Mouse (Mus musculus): ENCODE measurements around the gene Gpm6b. TPM values are rescaled to one million over a fixed set of nuclear protein-coding genes. Genes with fewer than 3 reads are reported as not detected.
A peak's percentile ranks its signal among the peaks of the same experiment; 100 is the strongest.

Gene Gpm6b
- polyA plus RNA-seq, 1 experiment = 2.4 TPM

GRCm38 (mm10) chrX:166219331-166219730 lies 19.4 kb upstream of the Gpm6b start:
- H3K27me3 ChIP-seq (ENCODE audit: control insufficient read depth, insufficient read depth, low read length) = no peaks in the 10 kb centered on the region
- no peak overlapping the region for H3K27ac ChIP-seq (ENCODE audit: control insufficient read depth, insufficient read depth, low read length)
- H3K36me3 ChIP-seq (ENCODE audit: control insufficient read depth, insufficient read depth, low read length) = no peaks in the 10 kb centered on the region
- no peaks in the 10 kb centered on the region for H3K4me1 ChIP-seq (replicated peaks; ENCODE audit: control insufficient read depth, insufficient read depth, low read length)
- TF ChIP-seq CTCF (IDR thresholded peaks at IDR 0.05; ENCODE audit: borderline replicate concordance, control insufficient read depth, extremely low read depth, insufficient read depth, low read length, poor library complexity) (no peak), POLR2A (IDR thresholded peaks at IDR 0.05; ENCODE audit: control insufficient read depth, extremely low read depth, insufficient read depth, low read length, poor library complexity) (no peak)
- no peak overlapping the region for H3K4me3 ChIP-seq (ENCODE audit: control insufficient read depth, insufficient read depth, low read length)
- 38% methylated on average over 5 of the region's 5 CpGs for WGBS
- DNase-seq = no peak

- no peaks in the 10 kb centered on the region for H3K36me3 ChIP-seq (ENCODE audit: control insufficient read depth, insufficient read depth, low read length)
- 95% methylated on average over 5 of the region's 5 CpGs for WGBS
- no peak overlapping the region for H3K4me3 ChIP-seq (ENCODE audit: control insufficient read depth, insufficient read depth, low read length)
- no peaks in the 10 kb centered on the region for H3K27me3 ChIP-seq (ENCODE audit: control insufficient read depth, insufficient read depth, low read length)
- no peak for DNase-seq
- H3K27ac ChIP-seq (ENCODE audit: control insufficient read depth, insufficient read depth, low read length) = no peak overlapping the region
- TF ChIP-seq POLR2A (IDR thresholded peaks at IDR 0.05; ENCODE audit: control insufficient read depth, extremely low read depth, insufficient read depth, low read length, poor library complexity) = no peak
- no peak for TF ChIP-seq CTCF (IDR thresholded peaks at IDR 0.05; ENCODE audit: borderline replicate concordance, control insufficient read depth, extremely low read depth, insufficient read depth, low read length, poor library complexity)
- no peaks in the 10 kb centered on the region for H3K4me1 ChIP-seq (replicated peaks; ENCODE audit: control insufficient read depth, insufficient read depth, low read length)
Measured at GRCm38 (mm10) chrX:166226856-166227255, 11.9 kb upstream of the Gpm6b start.

GRCm38 (mm10) chrX:166229750-166230149 lies 9.0 kb upstream of the Gpm6b start:
- no peak overlapping the region for H3K4me3 ChIP-seq (ENCODE audit: control insufficient read depth, insufficient read depth, low read length)
- 83% methylated on average over 3 of the region's 3 CpGs for WGBS
- no peaks in the 10 kb centered on the region for H3K36me3 ChIP-seq (ENCODE audit: control insufficient read depth, insufficient read depth, low read length)
- no peak for DNase-seq
- no peaks in the 10 kb centered on the region for H3K27me3 ChIP-seq (ENCODE audit: control insufficient read depth, insufficient read depth, low read length)
- TF ChIP-seq CTCF (IDR thresholded peaks at IDR 0.05; ENCODE audit: borderline replicate concordance, control insufficient read depth, extremely low read depth, insufficient read depth, low read length, poor library complexity) (no peak), POLR2A (IDR thresholded peaks at IDR 0.05; ENCODE audit: control insufficient read depth, extremely low read depth, insufficient read depth, low read length, poor library complexity) (no peak)
- no peaks in the 10 kb centered on the region for H3K4me1 ChIP-seq (replicated peaks; ENCODE audit: control insufficient read depth, insufficient read depth, low read length)
- H3K27ac ChIP-seq (ENCODE audit: control insufficient read depth, insufficient read depth, low read length) = no peak overlapping the region

GRCm38 (mm10) chrX:166230515-166231267 lies 8.0 kb upstream of the Gpm6b start:
- TF ChIP-seq CTCF (IDR thresholded peaks at IDR 0.05; ENCODE audit: borderline replicate concordance, control insufficient read depth, extremely low read depth, insufficient read depth, low read length, poor library complexity) (no peak), POLR2A (IDR thresholded peaks at IDR 0.05; ENCODE audit: control insufficient read depth, extremely low read depth, insufficient read depth, low read length, poor library complexity) (no peak)
- Histone ChIP-seq H3K4me1 (replicated peaks; ENCODE audit: control insufficient read depth, insufficient read depth, low read length) (no peaks in the 10 kb centered on the region), H3K27ac (ENCODE audit: control insufficient read depth, insufficient read depth, low read length) (no peak overlapping the region), H3K27me3 (ENCODE audit: control insufficient read depth, insufficient read depth, low read length) (no peaks in the 10 kb centered on the region), H3K36me3 (ENCODE audit: control insufficient read depth, insufficient read depth, low read length) (no peaks in the 10 kb centered on the region), H3K4me3 (ENCODE audit: control insufficient read depth, insufficient read depth, low read length) (no peak overlapping the region)
- no peak for DNase-seq
- WGBS = 83% methylated on average over 6 of the region's 6 CpGs

GRCm38 (mm10) chrX:166236131-166236530 lies 2.6 kb upstream of the Gpm6b start:
- TF ChIP-seq CTCF (IDR thresholded peaks at IDR 0.05; ENCODE audit: borderline replicate concordance, control insufficient read depth, extremely low read depth, insufficient read depth, low read length, poor library complexity) = no peak
- TF ChIP-seq POLR2A (IDR thresholded peaks at IDR 0.05; ENCODE audit: control insufficient read depth, extremely low read depth, insufficient read depth, low read length, poor library complexity) = no peak
- no peak overlapping the region for H3K4me3 ChIP-seq (ENCODE audit: control insufficient read depth, insufficient read depth, low read length)
- H3K27me3 ChIP-seq (ENCODE audit: control insufficient read depth, insufficient read depth, low read length) = peaks cover 5% of the 10 kb centered on the region; the same call in 1 of the 2 replicates
- 48% methylated on average over 2 of the region's 2 CpGs for WGBS
- peaks cover 4% of the 10 kb centered on the region; the same call in 1 of the 2 replicates for H3K4me1 ChIP-seq (replicated peaks; ENCODE audit: control insufficient read depth, insufficient read depth, low read length)
- no peak for DNase-seq
- no peak overlapping the region for H3K27ac ChIP-seq (ENCODE audit: control insufficient read depth, insufficient read depth, low read length)
- H3K36me3 ChIP-seq (ENCODE audit: control insufficient read depth, insufficient read depth, low read length) = no peaks in the 10 kb centered on the region

- peaks cover 4% of the 10 kb centered on the region; the same call in 1 of the 2 replicates for H3K4me1 ChIP-seq (replicated peaks; ENCODE audit: control insufficient read depth, insufficient read depth, low read length)
- H3K27me3 ChIP-seq (ENCODE audit: control insufficient read depth, insufficient read depth, low read length) = peaks cover 5% of the 10 kb centered on the region; the same call in 1 of the 2 replicates
- 4% methylated on average over 13 of the region's 13 CpGs for WGBS
- no peak overlapping the region for H3K27ac ChIP-seq (ENCODE audit: control insufficient read depth, insufficient read depth, low read length)
- H3K4me3 ChIP-seq (ENCODE audit: control insufficient read depth, insufficient read depth, low read length) = peak overlapping the region; percentile 11; the same call in 1 of the 2 replicates
- no peaks in the 10 kb centered on the region for H3K36me3 ChIP-seq (ENCODE audit: control insufficient read depth, insufficient read depth, low read length)
- TF ChIP-seq CTCF (IDR thresholded peaks at IDR 0.05; ENCODE audit: borderline replicate concordance, control insufficient read depth, extremely low read depth, insufficient read depth, low read length, poor library complexity) (no peak), POLR2A (IDR thresholded peaks at IDR 0.05; ENCODE audit: control insufficient read depth, extremely low read depth, insufficient read depth, low read length, poor library complexity) (no peak)
- DNase-seq = no peak
Measured at GRCm38 (mm10) chrX:166239520-166239919, 809 bp downstream of the Gpm6b start.

Measured in thymus, adult 2 months (tissue).